Mouse (Mus musculus) heart, postnatal 36 days (tissue): Measurements from ENCODE around the gene Cmip. TPM values are rescaled to one million over a fixed set of nuclear protein-coding genes. Genes with fewer than 3 reads are reported as not detected.

Source experiments
- DNase-seq, 2 experiments: peaks; one replicate each; pipeline ENCODE4 v3.0.0; 2021 to 2022
- intact Hi-C: fragments of 180-260 bp; cut with DNase I; formaldehyde crosslinking; loops from one replicate; pipeline ENCODE4 v1.15.1; 2025
- total RNA-seq, 2 experiments: library from RNA; stranded (reverse); gene quantifications; 2 replicates each; pipeline ENCODE4 v1.2.3; 2021

The Cmip gene
- total RNA-seq, 2 experiments from 2014 or later, result 20.3 to 25.1 TPM

DNA sequence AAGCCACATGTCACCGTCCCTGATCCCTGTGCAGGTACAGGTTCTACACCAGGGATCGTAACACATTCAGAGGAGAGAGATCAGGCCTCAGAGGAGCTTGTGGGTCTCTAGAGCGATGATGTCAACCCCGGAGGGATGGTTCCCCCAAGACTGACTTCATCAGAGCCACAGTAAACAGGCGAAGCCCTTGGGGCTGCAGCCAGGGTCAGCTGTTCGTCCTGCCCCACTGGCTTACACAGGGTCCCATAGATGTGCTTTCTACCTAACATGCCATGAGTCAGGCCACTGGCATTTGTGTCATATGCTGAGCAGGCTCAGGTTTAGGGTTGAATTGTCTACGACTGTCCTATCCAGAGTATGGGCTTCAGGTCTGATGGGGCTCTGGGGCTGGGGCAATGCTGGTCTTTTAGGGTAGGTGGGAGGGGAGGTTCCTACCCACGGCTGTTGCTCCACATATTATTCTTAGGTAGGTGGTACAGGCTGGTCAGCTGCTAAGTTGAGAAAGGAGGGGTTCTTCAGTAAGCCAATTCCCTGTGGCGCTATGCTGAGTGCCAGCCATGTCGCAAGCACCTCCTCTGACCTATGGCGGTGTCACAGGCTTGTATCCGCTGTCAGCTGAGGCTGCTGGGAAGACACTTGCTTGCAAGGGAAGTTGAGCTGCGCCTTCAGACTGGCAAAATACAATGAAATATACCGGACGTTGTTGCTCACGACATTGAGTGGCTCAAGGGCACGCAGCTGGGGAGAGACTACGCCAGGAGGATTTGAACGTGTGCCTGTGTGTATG lies 107.7 kb downstream of the Cmip start:
- intact Hi-C loops, result loop anchor here (2.0 to 5.0 kb wide), 2 partner anchors 24 to 107 kb away; partner anchors contain the start of gene Cmip

DNA sequence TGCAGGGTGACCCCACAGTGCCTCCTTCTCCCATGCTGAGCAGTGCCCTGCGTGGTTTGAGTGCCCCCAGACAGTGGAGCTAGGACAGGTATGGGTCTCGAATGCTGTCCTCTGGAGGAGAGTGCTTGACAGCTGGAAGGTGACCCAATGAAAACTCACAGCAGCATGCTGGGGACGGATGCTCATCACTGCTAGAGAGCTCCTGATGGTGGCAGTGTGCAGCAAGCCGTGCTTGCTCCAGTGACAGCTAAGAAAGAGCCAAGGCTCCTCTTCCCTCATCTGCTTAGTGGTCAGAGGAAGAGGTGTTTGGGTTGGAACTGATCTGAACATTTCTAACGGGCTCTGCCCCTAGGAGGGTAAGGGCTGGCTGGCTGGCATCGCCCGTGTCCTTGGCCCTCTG lies 109.6 kb downstream of the Cmip start:
- DNase-seq, result no peak
- intact Hi-C loops, result loop anchor here (5.0 kb wide), 1 partner anchor 109 kb away; the partner anchor contains the start of gene Cmip

More for the DNA sequence above, 107.7 kb downstream of the Cmip start:
- DNase-seq, result no peak

DNA sequence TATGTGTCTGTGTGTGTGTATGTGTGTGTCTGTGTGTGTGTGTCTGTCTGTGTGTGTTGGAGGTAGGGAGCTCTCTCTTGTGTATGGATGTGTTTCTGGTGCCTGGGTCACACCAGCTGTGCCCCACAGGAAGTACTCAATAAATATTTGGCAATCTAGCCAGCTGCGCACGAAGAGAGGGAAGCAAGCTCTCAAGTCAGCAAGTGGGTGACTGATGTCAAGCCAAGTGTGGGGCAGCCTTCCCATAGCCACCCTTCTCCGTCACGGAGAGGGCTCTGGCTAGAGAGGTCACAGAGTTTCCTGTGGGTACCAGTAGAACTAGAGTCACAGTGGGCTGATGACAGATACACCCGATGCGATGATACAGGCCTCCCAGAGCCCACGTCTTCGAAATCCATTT lies 110.6 kb downstream of the Cmip start:
- intact Hi-C loops, result loop anchor here (5.0 kb wide), 1 partner anchor 110 kb away; the partner anchor contains the start of gene Cmip
- no peak for DNase-seq

DNA sequence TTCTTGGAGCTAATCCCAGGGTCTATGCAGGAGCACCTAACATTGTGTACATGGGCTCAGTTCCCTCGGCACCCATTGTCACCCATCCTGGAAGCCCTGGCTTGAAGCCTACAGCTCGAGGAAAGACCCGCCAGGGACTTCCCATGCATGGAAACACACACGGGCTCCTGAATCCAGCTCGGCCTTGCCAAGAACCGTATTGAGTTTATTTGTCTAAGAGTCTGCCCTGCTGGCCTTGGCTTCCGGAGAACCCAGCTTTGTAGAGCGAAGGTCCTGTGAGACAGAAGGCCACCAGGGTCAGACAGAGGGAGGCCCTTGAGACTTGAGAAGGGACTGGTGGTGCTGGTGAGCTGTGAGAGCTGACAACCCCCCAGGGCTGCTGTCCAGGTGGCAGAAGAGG lies 111.9 kb downstream of the Cmip start:
- peak in 1 of 2 experiments; percentile 55 for DNase-seq
- intact Hi-C loops, result loop anchor here (5.0 kb wide), 1 partner anchor 111 kb away; the partner anchor contains the start of gene Cmip

DNA sequence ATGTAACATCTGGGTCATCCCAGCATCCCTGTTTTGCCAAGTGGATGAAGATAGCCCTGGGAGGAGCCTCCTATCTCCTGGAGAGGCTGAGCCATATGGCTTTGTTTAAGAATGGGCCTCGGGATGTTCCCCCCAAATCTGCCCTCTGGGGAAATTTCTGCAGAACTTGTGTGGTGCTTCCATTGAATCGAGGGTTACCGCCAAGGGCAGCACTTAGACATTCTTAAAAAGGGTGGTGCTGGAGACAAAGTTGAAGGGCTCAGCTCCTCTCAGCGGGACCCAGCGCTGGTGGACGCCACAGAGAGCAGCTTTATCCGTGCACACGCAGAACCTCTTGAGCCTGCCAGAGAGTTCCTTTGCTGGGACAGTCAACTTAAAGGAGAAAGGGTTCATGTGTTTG lies 113.1 kb downstream of the Cmip start:
- intact Hi-C loops, result no loop called here
- no peak for DNase-seq

DNA sequence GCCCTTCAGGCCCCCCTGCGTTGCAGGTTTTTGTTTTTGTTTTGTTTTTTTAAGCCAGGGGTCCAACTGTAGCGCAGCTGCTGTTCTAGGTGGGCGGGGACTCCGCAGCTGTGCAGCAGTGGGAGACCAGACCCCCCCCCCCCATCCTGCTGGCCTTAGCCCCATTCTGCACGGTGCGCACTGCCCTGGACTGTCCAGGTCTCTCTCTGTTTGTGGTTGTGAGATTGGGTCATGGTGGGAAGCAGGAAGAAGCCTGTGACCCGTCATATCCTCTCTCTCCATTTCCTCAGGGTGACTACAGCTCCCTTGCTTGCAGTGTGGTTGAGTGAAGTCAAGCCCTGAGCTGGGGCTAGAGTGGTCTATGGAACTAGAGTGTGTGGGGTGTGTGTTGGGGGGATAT lies 114.3 kb downstream of the Cmip start:
- intact Hi-C loops, result no loop called here
- DNase-seq, result no peak

DNA sequence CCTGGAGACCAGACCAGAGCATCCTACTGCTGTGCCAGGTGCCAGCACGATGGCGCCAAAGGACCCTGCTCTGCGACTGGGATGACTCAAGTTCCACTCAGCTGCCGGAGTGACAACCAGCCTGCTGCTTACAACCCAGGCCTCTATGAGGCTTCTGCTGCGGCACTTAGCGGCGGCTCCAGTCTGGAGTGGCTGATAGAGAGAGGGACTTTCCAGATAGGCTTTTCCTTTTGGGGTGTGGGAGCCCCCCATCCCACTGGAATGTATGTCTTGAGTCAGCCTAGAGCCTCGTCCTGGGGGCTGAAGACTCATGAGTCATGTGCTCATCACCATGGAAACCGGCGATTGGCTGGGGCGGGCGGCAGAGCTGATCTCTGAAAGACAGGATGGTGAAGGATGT lies 115.2 kb downstream of the Cmip start:
- no peak for DNase-seq
- intact Hi-C loops, result no loop called here

DNA sequence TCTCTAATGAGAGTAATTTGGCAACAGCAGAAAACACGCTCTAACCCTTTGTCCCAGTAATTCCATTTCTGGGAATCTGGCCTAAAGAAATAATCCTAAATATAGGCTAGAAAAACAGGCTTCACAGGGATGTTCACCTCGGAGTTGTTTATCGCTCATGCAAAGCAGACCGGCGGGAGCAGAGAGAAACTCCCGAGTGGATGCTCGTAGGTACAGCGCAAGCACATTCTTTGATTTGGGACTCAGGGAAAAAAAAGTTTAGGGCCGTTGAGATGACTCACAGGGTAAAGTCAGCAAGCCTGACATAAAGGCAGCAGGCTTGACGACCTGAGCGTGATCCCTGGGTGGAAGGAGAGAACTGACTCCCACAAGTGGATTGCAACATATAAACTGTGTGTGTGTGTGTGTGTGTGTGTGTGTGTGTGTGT lies 116.2 kb downstream of the Cmip start:
- intact Hi-C loops, result no loop called here
- DNase-seq, result no peak

DNA sequence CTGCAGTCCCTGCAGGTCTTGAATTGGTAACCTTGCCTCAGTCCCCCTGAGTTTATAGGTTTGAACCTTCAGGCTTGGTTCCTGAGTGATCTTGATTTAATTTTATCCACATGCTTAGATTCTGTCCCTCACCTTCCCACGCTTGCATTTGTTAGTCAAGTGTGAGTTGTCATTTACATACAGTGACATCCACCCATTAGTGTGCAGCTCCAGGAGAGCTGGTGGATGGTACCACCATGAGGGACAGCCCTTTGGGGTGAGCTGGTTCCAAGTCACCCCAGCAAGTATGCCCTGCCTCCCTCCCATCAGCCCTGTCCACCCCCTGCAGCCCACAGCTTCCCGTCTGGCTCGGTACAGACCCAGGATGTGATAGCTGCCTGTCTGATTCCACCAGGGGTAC lies 117.2 kb downstream of the Cmip start:
- no peak for DNase-seq
- intact Hi-C loops, result no loop called here

DNA sequence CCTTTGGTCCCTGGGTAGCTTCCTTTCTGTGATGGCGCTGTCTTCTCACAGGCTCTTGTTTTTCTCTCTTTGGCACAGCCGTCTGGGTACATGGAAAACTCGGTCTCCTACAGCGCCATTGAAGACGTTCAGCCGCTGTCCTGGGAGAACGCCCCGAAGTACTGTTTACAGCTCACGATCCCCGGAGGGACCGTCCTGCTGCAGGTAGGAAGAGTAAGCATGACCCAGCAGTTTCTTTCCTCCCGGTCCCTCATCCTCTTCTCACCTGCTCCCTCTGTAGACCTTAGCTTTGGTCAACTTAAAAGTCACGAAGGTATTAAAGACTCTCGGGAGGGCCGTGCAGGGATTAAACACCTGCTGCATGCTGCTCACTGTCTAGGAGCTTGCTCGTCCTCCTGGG lies 120.1 kb downstream of the Cmip start:
- intact Hi-C loops, result no loop called here
- no peak for DNase-seq

DNA sequence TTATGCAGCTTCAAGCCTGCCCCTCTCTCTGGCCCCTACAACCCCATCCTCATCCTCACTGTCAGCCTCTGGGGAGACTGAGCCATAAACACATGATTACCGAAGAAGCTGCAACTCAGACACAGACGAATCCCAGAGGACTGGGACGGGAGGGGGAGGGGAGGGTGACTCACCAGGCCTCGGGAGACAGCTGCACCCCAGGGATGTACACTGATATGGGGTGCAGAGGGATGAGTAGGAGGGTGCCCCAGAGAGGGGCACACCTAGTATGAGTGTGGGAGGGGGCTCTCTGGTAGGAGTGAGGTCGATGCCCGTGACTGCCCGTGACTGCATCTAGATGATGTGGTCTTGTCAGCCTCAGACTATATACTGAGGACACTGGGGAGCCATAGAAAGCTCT lies 121.8 kb downstream of the Cmip start:
- DNase-seq, result no peak
- intact Hi-C loops, result no loop called here

DNA sequence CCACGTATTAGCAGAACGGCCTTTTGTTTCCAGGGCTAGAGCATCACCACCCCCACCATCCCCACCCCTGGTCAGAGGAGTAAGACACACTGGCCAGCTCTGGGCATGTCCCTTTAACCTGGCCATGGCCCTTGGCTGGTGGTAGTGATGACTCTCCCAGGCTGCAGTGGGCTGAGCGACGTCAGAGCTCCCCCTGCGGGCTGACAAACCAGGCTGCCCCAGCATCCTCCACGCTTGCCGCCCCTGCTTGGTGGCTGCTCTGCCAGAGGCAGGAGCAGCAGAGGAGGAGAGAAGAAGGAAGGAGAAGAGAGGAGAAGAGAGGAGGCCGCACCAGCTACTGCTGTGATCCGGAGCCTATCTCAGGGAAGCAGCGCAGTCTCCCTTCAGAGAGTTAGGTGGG lies 122.3 kb downstream of the Cmip start:
- peak; percentile 67 to 73 for DNase-seq
- intact Hi-C loops, result no loop called here

DNA sequence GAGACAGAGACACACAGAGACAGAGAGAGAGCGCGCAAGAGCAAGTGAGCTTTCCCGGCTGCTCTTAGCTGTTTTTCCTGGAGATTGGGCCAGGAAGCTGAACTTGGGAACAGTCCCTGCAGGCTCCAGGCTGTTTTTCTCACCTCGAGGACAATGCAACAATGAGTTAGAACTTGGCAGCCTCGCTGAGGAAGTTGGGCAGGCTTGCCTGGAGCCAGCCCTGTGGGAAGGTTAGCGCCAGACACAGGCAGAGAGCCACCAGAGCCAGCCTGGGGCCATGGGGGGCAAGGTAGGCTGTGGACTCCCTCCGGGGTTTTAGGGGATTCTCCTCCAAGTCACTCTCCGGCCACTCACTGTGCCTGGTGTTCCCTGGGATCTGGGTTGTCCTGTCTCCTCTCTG lies 123.9 kb downstream of the Cmip start:
- peak; percentile 66 to 73 for DNase-seq
- intact Hi-C loops, result loop anchor here (1.0 to 10.0 kb wide), 2 partner anchors 156 to 276 kb away; no protein-coding TSS in a partner anchor

DNA sequence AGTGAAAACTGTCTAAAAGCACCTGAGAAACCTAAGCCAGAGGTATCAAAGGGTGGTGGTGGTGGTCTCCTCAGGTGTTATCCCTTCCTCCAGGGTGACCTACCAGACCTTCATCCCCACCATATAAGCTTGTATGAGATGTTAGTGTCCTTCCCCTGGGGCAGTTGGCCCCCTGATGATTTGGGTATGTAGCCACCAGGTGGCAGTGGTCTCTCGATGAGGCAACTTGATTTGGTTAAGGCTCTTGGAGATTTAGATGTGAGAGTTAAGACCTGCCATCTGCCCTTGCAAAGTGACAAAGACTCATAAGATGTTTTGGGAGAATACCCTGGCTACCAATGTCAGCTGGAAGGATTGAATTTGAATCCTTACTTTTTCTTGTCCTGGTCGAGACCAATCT lies 129.3 kb downstream of the Cmip start:
- DNase-seq, result peak in 1 of 2 experiments; percentile 50
- intact Hi-C loops, result loop anchor here (1.0 to 10.0 kb wide), 2 partner anchors 79 to 281 kb away; no protein-coding TSS in a partner anchor

DNA sequence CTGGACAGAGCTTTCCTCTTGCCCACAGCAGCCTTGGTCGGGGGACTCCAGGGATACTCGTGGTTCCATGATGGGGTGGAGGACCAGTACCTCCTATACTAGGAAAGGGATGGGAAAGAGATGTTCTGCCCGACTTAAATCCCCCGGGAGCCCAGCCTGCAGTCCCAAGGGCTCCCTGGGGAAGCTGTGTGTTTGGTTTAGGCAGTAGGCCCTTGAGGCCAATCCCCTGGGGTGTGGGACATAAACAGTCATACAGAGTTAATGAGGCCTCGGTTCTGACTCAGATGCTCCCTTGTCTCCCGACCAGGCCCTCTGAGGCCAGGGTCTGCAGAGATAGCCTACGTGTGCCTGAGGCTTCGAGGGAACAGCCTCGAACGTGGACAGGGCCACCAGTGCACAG lies 130.8 kb downstream of the Cmip start:
- intact Hi-C loops, result loop anchor here (2.0 to 10.0 kb wide), 2 partner anchors 19 to 283 kb away; no protein-coding TSS in a partner anchor
- DNase-seq, result no peak

DNA sequence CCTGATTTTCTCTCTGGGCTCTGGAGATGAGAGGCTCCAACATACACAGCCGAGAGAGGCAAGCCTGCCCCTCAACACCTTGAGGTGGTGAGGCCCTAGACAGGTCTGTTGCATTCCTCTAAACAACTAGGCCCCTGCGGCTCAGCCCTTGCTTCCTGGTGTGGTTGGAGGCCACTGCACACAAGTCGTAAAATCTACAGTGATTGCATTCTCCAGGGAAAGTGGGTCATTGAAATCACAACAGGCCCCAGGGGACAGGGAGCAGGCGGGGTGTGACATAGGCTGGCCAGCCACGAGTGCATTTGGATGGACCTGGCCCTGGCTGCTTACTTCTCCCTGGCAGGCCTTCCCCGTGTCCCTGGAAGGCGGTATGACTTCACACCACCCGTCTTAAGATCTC lies 131.5 kb downstream of the Cmip start:
- intact Hi-C loops, result loop anchor here (2.0 to 10.0 kb wide), 2 partner anchors 18 to 284 kb away; no protein-coding TSS in a partner anchor
- DNase-seq, result no peak

DNA sequence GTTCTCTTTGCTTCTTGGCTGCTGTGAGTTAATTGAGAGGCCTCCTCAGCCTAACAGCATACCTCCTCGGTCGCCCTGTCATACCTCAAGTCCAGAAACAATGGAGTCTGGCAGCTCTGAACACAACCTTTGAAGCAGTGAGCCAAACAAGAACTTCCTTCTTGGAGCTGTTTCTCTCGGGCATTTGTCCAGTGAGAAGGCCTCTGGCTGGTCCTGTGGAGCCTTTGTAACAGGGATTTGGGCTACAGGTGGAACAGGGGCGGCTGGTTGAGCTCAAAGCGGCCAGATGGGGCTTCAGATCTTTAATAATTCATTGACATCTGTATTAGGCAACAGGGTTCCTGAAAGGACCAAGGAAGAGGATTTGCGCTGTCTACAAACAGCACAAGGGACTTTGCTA lies 137.0 kb downstream of the Cmip start:
- intact Hi-C loops, result no loop called here
- DNase-seq, result no peak

DNA sequence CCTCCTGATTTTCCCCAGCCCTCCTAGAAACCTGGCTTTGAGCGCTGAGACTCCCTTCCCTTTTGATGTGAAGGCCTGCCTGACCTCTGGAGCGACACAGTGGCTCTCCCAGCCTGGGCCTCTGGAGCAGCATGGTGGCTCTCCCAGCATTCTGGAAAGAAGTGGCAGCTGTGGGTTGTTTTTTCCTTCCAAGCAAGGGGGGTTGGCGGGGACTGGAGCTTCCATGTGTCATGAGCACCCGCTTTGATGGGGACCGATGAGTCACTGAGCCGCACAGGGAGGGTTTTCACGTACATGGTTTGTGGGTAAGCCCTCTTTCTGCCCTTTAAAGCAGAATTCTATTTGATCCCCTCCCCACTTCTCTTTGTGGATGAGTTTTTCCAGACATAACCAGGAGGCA lies 138.2 kb downstream of the Cmip start:
- intact Hi-C loops, result no loop called here
- no peak for DNase-seq

DNA sequence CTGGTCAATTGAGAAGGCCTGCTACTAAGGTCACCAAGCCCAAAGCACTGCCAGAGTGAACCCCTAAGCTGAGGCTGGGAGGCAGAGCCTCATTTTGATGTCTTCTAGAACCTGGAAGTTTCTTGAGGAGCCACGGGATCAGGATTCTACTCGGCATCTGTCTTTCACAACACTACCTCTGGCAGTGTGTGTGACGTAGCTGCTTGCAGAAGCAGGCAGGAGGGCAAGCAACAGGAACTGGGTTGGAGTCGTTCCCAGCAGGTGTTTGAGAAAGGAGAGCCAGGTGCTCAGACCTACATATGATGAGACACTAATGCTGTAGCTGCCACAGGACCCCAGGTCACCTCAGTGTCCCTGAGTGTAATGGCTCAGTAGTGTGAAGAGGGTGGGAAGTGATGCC lies 140.0 kb downstream of the Cmip start:
- no peak for DNase-seq
- intact Hi-C loops, result no loop called here

DNA sequence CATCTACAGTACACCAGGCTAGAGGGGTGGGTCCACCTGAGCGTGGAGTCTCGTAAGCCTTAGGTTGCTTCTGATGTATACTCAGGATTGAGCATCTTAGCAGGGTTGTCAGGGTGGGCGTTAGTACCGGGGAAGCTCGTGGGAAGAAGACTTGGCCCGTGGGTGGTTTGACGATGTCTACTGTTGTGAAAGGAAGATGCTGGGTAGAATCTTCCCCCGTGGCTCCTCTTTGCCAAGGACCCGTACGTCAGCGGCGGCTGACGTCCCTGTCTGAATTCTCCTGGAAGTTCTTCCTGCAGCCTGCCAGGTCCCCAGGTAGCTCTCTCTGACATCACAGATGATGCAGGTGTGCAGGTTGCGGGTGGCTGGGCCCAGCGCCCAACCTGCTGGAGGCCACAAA lies 140.9 kb downstream of the Cmip start:
- intact Hi-C loops, result no loop called here
- DNase-seq, result no peak

DNA sequence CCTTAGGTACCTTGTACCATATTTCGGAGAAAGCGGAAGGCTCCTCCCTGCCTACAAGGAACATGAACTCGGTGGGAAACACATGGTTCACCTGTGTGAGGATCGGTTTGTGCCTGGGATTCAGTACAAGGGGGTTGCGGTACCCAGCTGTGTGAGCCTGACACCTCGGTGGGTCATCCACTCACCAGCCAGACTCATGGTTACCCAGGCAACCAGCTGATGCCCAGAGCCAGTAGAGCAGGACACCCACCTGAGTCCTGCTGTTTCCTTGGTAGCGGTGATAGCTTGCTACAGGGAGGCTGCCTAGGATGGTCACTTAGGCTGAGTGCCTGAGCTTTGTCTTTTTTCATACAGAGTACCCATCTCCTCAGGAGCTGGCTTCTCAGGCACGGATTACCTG lies 142.4 kb downstream of the Cmip start:
- intact Hi-C loops, result no loop called here
- no peak for DNase-seq

DNA sequence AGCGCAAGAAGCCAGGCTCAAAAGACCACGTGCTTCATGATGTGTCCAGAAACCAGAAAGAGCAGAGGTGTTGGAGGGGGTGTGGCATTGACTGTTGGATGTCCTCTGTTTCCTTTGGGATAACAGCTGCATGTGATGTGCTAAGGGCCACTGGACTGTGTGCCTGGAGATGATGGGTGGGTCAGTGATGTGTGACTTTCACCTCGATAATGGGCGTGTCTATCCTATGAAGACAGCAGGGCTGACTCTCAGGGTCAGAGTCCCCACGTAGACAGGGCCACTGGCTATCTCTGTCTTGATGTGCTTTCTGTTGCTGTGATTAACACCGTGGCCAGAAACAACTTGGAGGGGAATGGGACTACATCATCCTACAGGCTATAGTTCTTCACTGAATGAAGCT lies 144.0 kb downstream of the Cmip start:
- no peak for DNase-seq

More for the DNA sequence above, 144.0 kb downstream of the Cmip start:
- intact Hi-C loops, result no loop called here
